Mouse (Mus musculus) layer of hippocampus, postnatal 25 days (tissue): ENCODE data around the gene Ccnt1. TPM values are rescaled to one million over a fixed set of nuclear protein-coding genes. Genes with fewer than 3 reads are reported as not detected.

Experiments used
- DNase-seq, 2 experiments: peaks; one replicate each; pipeline ENCODE4 v3.0.0; 2022; ENCODE audit warnings: mixed read lengths in 2 of 2, low spot score in 1 of 2; ENCODE audit errors: extremely low spot score in 1 of 2
- total RNA-seq, 2 experiments: library from RNA; stranded (reverse); gene quantifications; 2 replicates each; pipeline ENCODE4 v1.2.3; 2021

Gene Ccnt1
- total RNA-seq, result 10 to 100 TPM; 40.1 to 45.0 TPM

- no peak for DNase-seq
These were observed at the start of gene Ccnt1, which contains the start of gene 4930415O20Rik for GRCm38 (mm10) chr15:98570873-98571538. Gene Ccnt1 (minus strand): TSS chr15:98570923. Gene 4930415O20Rik (plus strand): TSS chr15:98571004.

- peak; percentile 93 for DNase-seq
These were observed 46.4 kb upstream of the Ccnt1 start for GRCm38 (mm10) chr15:98617176-98617537.

- DNase-seq, result no peak
These were observed 45.8 kb upstream of the Ccnt1 start for GRCm38 (mm10) chr15:98616362-98617175.

- DNase-seq, result no peak
These were observed 45.0 kb upstream of the Ccnt1 start for GRCm38 (mm10) chr15:98615751-98616150.

GRCm38 (mm10) chr15:98614971-98615370, 44.2 kb upstream of the Ccnt1 start:
- no peak for DNase-seq

GRCm38 (mm10) chr15:98614551-98614950, 43.8 kb upstream of the Ccnt1 start:
- no peak for DNase-seq

- DNase-seq, result no peak
These were observed 41.5 kb upstream of the Ccnt1 start for GRCm38 (mm10) chr15:98612229-98612628.

- no peak for DNase-seq
These were observed 39.5 kb upstream of the Ccnt1 start for GRCm38 (mm10) chr15:98610131-98610633.

GRCm38 (mm10) chr15:98609331-98610130, 38.8 kb upstream of the Ccnt1 start, which contains the start of gene Adcy6:
Gene Adcy6 (minus strand): TSS chr15:98610076.
- DNase-seq, result peak; percentile 62 to 64

- DNase-seq, result no peak
These were observed 38.1 kb upstream of the Ccnt1 start for GRCm38 (mm10) chr15:98608784-98609250.

- no peak for DNase-seq
These were observed 37.5 kb upstream of the Ccnt1 start for GRCm38 (mm10) chr15:98608058-98608783.

- no peak for DNase-seq
These were observed 36.8 kb upstream of the Ccnt1 start for GRCm38 (mm10) chr15:98607557-98607956.

GRCm38 (mm10) chr15:98606739-98607138, 36.0 kb upstream of the Ccnt1 start:
- DNase-seq, result no peak

GRCm38 (mm10) chr15:98606051-98606536, 35.4 kb upstream of the Ccnt1 start:
- no peak for DNase-seq

- DNase-seq, result no peak
These were observed 33.4 kb upstream of the Ccnt1 start for GRCm38 (mm10) chr15:98604041-98604575.

GRCm38 (mm10) chr15:98602921-98603458, 32.3 kb upstream of the Ccnt1 start:
- DNase-seq, result no peak

GRCm38 (mm10) chr15:98602191-98602881, 31.6 kb upstream of the Ccnt1 start:
- no peak for DNase-seq

- DNase-seq, result no peak
These were observed 31.1 kb upstream of the Ccnt1 start for GRCm38 (mm10) chr15:98601832-98602190.
